Mouse (Mus musculus): Measurements from ENCODE around the gene Pfdn2. TPM values are rescaled to one million over a fixed set of nuclear protein-coding genes. Genes with fewer than 3 reads are reported as not detected.
A peak's percentile ranks its signal among the peaks of the same experiment; 100 is the strongest.
"Not testable (repeated sequence)": the region's sequence is repeated elsewhere in the genome, so short reads cannot be mapped to it uniquely, and the experiment has no call there.

Pfdn2 gene
- polyA plus RNA-seq (2015; fragmentation: Nextera tagmentation; extraction: Ambion mirVana): 164 and 169 TPM in 2 replicates

GRCm38 (mm10) chr1:171345225-171346094 is at the start of gene Pfdn2, which contains the start of gene Nit1:
TSS of gene Pfdn2 (plus strand) at chr1:171345670.
TSS of gene Nit1 (minus strand) at chr1:171345646.
- H3K4me2 ChIP-seq: peak within 1 kb of the TSS; percentile 92

GRCm38 (mm10) chr1:171298226-171298625 is 47.2 kb upstream of the Pfdn2 start:
- WGBS: 65% methylated on average over 3 of the region's 3 CpGs
- no peak for ATAC-seq (ENCODE audit: low FRiP score)
- Histone ChIP-seq H3K27me3 (peaks cover 29% of the 10 kb centered on the region), H3K4me3 (no peak overlapping the region), H3K36me3 (no peaks in the 10 kb centered on the region), H3K4me1 (replicated peaks) (peaks cover 12% of the 10 kb centered on the region), H3K9ac (no peak overlapping the region), H3K27ac (no peak overlapping the region), H3K9me3 (no peaks in the 10 kb centered on the region), H3K4me2 (no peak overlapping the region)

More at GRCm38 (mm10) chr1:171345225-171346094, at the start of gene Pfdn2, which contains the start of gene Nit1:
- peak within 1 kb of the TSS; percentile 87 for H3K27ac ChIP-seq
- peak within 1 kb of the TSS; percentile 83 for H3K9ac ChIP-seq
- H3K36me3 ChIP-seq: peaks cover 33% of the 10 kb centered on the region
- peaks cover 5% of the 10 kb centered on the region; the same call in 1 of the 2 replicates for H3K9me3 ChIP-seq
- peak within 1 kb of the TSS; percentile 93 for H3K4me3 ChIP-seq
- H3K27me3 ChIP-seq: no peaks in the 10 kb centered on the region
- peaks cover 44% of the 10 kb centered on the region for H3K4me1 ChIP-seq (replicated peaks)
- WGBS: 1% methylated on average over 53 of the region's 53 CpGs
- ATAC-seq (ENCODE audit: low FRiP score): peak; percentile 94

- H3K36me3 ChIP-seq; H3K4me2 ChIP-seq; H3K9ac ChIP-seq; H3K4me3 ChIP-seq; H3K27ac ChIP-seq; H3K4me1 ChIP-seq (replicated peaks); ATAC-seq (ENCODE audit: low FRiP score); H3K27me3 ChIP-seq; H3K9me3 ChIP-seq: not testable (repeated sequence)
- 76% methylated on average over 5 of the region's 5 CpGs for WGBS
These were observed 39.3 kb upstream of the Pfdn2 start for GRCm38 (mm10) chr1:171306157-171306556.

DNA sequence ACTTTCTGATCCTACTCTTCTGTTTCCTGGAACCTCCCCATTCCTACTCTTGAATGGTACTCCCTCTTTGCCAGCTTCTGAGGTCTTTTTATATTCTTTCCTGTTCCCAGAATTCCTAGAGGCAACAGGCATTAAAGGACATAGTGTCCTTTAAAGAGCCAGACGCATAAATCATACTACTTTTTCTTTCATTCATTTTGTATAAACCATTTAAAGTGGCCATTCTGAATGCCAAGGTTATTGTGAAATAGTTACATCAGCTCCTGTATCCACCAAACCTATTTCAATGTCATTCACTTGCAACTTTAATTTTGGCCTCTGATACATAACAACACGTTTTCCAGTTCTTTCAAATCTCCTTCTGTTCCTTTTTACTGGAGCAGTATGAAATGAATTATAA is 36.1 kb upstream of the Pfdn2 start:
- H3K27me3 ChIP-seq: 0 out of 2 replicates have a peak, but pooled peaks cover 4% of the 10 kb centered on the region
- 83% methylated on average over 2 of the region's 2 CpGs for WGBS
- no peaks in the 10 kb centered on the region for H3K9me3 ChIP-seq
- ATAC-seq (ENCODE audit: low FRiP score): no peak
- no peak overlapping the region for H3K27ac ChIP-seq
- no peaks in the 10 kb centered on the region for H3K36me3 ChIP-seq
- H3K9ac ChIP-seq: no peak overlapping the region
- H3K4me3 ChIP-seq: no peak overlapping the region
- no peak overlapping the region for H3K4me2 ChIP-seq
- H3K4me1 ChIP-seq (replicated peaks): no peaks in the 10 kb centered on the region

- no peaks in the 10 kb centered on the region for H3K9me3 ChIP-seq
- no peak for ATAC-seq (ENCODE audit: low FRiP score)
- peak overlapping the region; percentile 7; the same call in 1 of the 2 replicates for H3K4me3 ChIP-seq
- H3K4me2 ChIP-seq: no peak overlapping the region
- no peaks in the 10 kb centered on the region for H3K4me1 ChIP-seq (replicated peaks)
- no peak overlapping the region for H3K27ac ChIP-seq
- no peaks in the 10 kb centered on the region for H3K36me3 ChIP-seq
- WGBS: 17% methylated on average over 7 of the region's 7 CpGs
- H3K9ac ChIP-seq: no peak overlapping the region
- H3K27me3 ChIP-seq: no peaks in the 10 kb centered on the region
These were observed 25.7 kb upstream of the Pfdn2 start for GRCm38 (mm10) chr1:171319748-171320147.

GRCm38 (mm10) chr1:171320151-171320550 is 25.3 kb upstream of the Pfdn2 start:
- Histone ChIP-seq H3K4me2 (no peak overlapping the region), H3K27me3 (no peaks in the 10 kb centered on the region), H3K4me1 (replicated peaks) (no peaks in the 10 kb centered on the region), H3K9me3 (no peaks in the 10 kb centered on the region), H3K4me3 (peak overlapping the region; percentile 7; the same call in 1 of the 2 replicates), H3K27ac (no peak overlapping the region), H3K36me3 (no peaks in the 10 kb centered on the region), H3K9ac (no peak overlapping the region)
- no peak for ATAC-seq (ENCODE audit: low FRiP score)
- 18% methylated on average over 5 of the region's 5 CpGs for whole genome bisulfite sequencing

DNA sequence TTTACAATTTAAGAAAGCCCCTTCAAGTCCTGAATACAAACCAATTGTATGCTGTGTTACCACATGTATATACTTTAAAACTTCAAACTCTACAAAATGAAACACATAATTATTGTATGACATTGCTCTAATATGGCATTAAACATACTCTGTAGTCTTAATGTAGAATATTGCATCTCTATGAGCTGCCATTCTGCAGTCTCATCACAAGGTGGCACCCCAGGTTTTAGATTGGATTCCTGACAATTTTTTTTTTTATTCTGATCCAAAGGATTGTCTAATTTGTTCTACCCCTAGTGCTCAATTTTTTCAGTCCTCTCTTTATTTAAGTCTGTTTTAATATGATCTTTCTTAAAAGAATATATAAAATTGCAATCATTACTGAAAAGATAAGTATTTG is 24.1 kb upstream of the Pfdn2 start:
- no peak overlapping the region for H3K4me2 ChIP-seq
- H3K27ac ChIP-seq: no peak overlapping the region
- 0 out of 2 replicates have a peak, but pooled peaks cover 2% of the 10 kb centered on the region for H3K36me3 ChIP-seq
- no peak overlapping the region for H3K9ac ChIP-seq
- no peak for ATAC-seq (ENCODE audit: low FRiP score)
- no peaks in the 10 kb centered on the region for H3K27me3 ChIP-seq
- H3K4me3 ChIP-seq: no peak overlapping the region
- H3K4me1 ChIP-seq (replicated peaks): peaks cover 10% of the 10 kb centered on the region
- H3K9me3 ChIP-seq: no peaks in the 10 kb centered on the region

GRCm38 (mm10) chr1:171322012-171322411 is 23.5 kb upstream of the Pfdn2 start:
- H3K4me1 ChIP-seq (replicated peaks): peaks cover 14% of the 10 kb centered on the region
- no peak overlapping the region for H3K27ac ChIP-seq
- H3K27me3 ChIP-seq: no peaks in the 10 kb centered on the region
- H3K36me3 ChIP-seq: 0 out of 2 replicates have a peak, but pooled peaks cover 2% of the 10 kb centered on the region
- WGBS: 68% methylated on average over 1 of the region's 1 CpGs
- no peak overlapping the region for H3K9ac ChIP-seq
- H3K9me3 ChIP-seq: no peaks in the 10 kb centered on the region
- H3K4me3 ChIP-seq: no peak overlapping the region
- peak; percentile 49; the same call in 1 of the 2 replicates for ATAC-seq (ENCODE audit: low FRiP score)
- H3K4me2 ChIP-seq: no peak overlapping the region

DNA sequence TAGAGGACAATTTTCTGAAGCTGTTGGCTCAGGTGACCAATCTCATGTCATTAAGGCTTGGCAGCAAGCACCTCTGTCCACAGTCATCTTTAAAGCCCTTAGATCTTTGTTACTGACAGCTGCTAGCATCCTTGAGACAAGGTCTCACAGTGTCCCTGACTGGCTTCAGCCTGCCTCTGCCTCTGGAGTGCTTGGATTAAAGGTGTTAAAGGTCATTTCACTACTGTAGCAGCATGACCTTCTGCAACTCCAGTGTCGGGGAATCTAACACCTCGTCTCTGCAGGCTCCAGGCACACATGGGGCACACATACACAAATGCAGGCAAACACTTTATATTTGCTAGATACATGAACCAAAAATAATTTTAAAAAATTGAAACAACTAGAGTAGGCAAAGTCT is 19.9 kb upstream of the Pfdn2 start:
- Histone ChIP-seq H3K27ac (no peak overlapping the region), H3K4me1 (replicated peaks) (peaks cover 35% of the 10 kb centered on the region), H3K9ac (no peak overlapping the region), H3K27me3 (no peaks in the 10 kb centered on the region), H3K4me3 (no peak overlapping the region), H3K4me2 (no peak overlapping the region), H3K36me3 (0 out of 2 replicates have a peak, but pooled peaks cover 2% of the 10 kb centered on the region), H3K9me3 (no peaks in the 10 kb centered on the region)
- ATAC-seq (ENCODE audit: low FRiP score): no peak
- 88% methylated on average over 2 of the region's 2 CpGs for WGBS

GRCm38 (mm10) chr1:171326588-171326987 is 18.9 kb upstream of the Pfdn2 start:
- not testable (repeated sequence) for H3K27ac ChIP-seq; H3K27me3 ChIP-seq; H3K4me3 ChIP-seq; H3K9ac ChIP-seq; H3K36me3 ChIP-seq; ATAC-seq (ENCODE audit: low FRiP score); H3K9me3 ChIP-seq; H3K4me2 ChIP-seq
- peaks cover 44% of the 10 kb centered on the region for H3K4me1 ChIP-seq (replicated peaks)
- WGBS: 85% methylated on average over 4 of the region's 4 CpGs

DNA sequence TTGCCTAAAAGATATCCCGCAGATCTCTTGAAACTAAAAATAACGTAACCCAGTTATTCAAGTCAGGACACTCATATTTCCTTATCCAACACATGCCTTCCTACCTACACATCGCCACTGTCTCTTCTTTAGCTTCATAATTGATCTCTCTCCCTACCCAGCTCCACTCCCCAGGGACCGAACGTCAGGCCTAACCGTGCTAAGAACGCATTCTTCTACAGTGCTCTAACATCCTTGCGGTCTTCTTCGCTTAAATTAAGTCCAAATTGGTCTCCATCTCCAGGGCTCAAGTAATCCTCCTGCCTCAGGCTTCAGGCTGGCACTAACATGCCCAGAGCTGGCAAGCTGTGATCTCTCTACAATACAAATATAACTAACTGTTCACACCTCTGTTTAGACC is 17.2 kb upstream of the Pfdn2 start:
- Histone ChIP-seq H3K27me3 (no peaks in the 10 kb centered on the region), H3K4me2 (peak overlapping the region; percentile 90), H3K4me3 (peak overlapping the region; percentile 91), H3K9me3 (no peaks in the 10 kb centered on the region), H3K9ac (peak overlapping the region; percentile 90), H3K27ac (peak overlapping the region; percentile 99), H3K36me3 (peaks cover 7% of the 10 kb centered on the region; the same call in 1 of the 2 replicates), H3K4me1 (replicated peaks) (peaks cover 57% of the 10 kb centered on the region)
- no peak for ATAC-seq (ENCODE audit: low FRiP score)
- 31% methylated on average over 9 of the region's 9 CpGs for WGBS

- H3K4me2 ChIP-seq: peak within 1 kb of the TSS; percentile 90
- H3K9ac ChIP-seq: peak within 1 kb of the TSS; percentile 90
- under 1% methylated on average over 47 of the region's 48 CpGs for WGBS
- peak within 1 kb of the TSS; percentile 99 for H3K27ac ChIP-seq
- peaks cover 13% of the 10 kb centered on the region; the same call in 1 of the 2 replicates for H3K36me3 ChIP-seq
- H3K4me3 ChIP-seq: peak within 1 kb of the TSS; percentile 91
- ATAC-seq (ENCODE audit: low FRiP score): peak; percentile 96
- peaks cover 63% of the 10 kb centered on the region for H3K4me1 ChIP-seq (replicated peaks)
- no peaks in the 10 kb centered on the region for H3K9me3 ChIP-seq
- no peaks in the 10 kb centered on the region for H3K27me3 ChIP-seq
These were observed 16.5 kb upstream of the Pfdn2 start, which contains the start of gene Dedd for GRCm38 (mm10) chr1:171328839-171329432. TSS of gene Dedd (plus strand) at chr1:171329145.
